Mouse (Mus musculus) forebrain, embryonic 10.5 days (tissue): ENCODE results near the gene Dnah6. TPM values are rescaled to one million over a fixed set of nuclear protein-coding genes. Genes with fewer than 3 reads are reported as not detected.

Experiments
- DNase-seq: peaks from one replicate; pipeline ENCODE4 v3.0.0-alpha.2; 2017; ENCODE audit warnings: low spot score; ENCODE audit errors: extremely low spot score
- H3K27ac ChIP-seq: fragments of 300-500 bp; sonication (generic); 2 replicates; pipeline ENCODE4 v1.5.1; 2016; ENCODE audit warnings: mild to moderate bottlenecking
- H3K27me3 ChIP-seq: fragments of 300-500 bp; sonication (generic); 2 replicates; pipeline ENCODE4 v1.6.1; 2016; ENCODE audit warnings: mild to moderate bottlenecking; ENCODE audit not compliant: poor library complexity, severe bottlenecking
- H3K36me3 ChIP-seq: fragments of 300-500 bp; sonication (generic); replicated peaks from 2 replicates; pipeline ENCODE4 v1.6.1; 2016; ENCODE audit warnings: mild to moderate bottlenecking, moderate library complexity
- H3K4me1 ChIP-seq: fragments of 300-500 bp; sonication (generic); 2 replicates; pipeline ENCODE4 v1.6.1; 2016
- H3K4me3 ChIP-seq: fragments of 300-500 bp; sonication (generic); 2 replicates; pipeline ENCODE4 v1.5.1; 2016; ENCODE audit warnings: mild to moderate bottlenecking, moderate library complexity
- H3K9me3 ChIP-seq: fragments of 300-500 bp; sonication (generic); 2 replicates; pipeline ENCODE4 v1.6.1; 2016; ENCODE audit warnings: mild to moderate bottlenecking, moderate library complexity
- WGBS: fragments of 180-500 bp; shearing (Covaris S2); methylation state at CpG from one replicate; pipeline ENCODE4 v1.1.7; 2016; 5-methylcytosine and 5-hydroxymethylcytosine counted together
- polyA plus RNA-seq: library from polyadenylated mRNA; unstranded; fragments of >200 nt; fragmentation: Nextera tagmentation; extraction: Ambion mirVana; gene quantifications from 2 replicates; pipeline ENCODE4 v1.2.1, GENCODE M21; 2016

Dnah6 gene
- polyA plus RNA-seq, 1 experiment from 2014 or later = 0.05 TPM

DNA sequence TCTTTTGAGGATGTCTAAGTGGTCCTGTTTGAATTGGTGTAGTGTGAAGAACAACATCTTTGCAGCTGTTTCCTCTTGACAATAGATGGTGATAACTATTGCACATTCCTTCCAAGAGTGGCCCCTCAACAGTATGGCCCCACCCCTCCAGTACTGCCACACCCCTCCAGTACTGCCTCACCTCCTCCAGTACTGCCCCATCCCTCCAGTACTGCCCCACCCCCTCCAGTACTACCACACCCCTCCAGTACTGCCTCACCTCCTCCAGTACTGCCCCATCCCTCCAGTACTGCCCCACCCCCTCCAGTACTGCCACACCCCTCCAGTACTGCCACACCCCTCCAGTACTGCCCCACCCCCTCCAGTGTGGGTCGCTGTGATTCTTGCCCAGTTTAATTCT is 219.1 kb downstream of the Dnah6 start:
- Histone ChIP-seq H3K4me1 (no peaks in the 10 kb centered on the region), H3K9me3 (no peaks in the 10 kb centered on the region), H3K27ac (no peak overlapping the region), H3K36me3 (no peaks in the 10 kb centered on the region), H3K27me3 (no peaks in the 10 kb centered on the region), H3K4me3 (no peak overlapping the region)
- DNase-seq = no peak
- WGBS = 62% methylated on average over 1 of the region's 1 CpGs

DNA sequence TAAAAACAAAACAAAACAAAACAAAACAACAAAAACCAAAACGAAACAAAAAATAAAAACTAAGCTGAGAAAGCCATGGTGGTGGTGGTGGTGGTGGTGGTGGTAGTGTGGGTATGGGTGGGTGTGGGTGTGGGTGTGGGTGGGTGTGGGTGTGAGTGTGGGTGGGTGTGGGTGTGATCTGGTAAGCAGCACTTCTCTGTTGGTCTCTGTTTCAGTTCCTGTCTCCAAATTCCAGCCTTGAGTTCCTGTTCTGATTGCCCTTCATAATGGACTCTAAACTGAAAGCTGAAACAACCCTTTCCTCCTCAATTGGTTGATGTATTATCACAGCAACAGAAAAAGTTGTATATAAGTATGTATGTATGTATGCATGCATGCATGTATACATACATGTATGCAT is 222.6 kb downstream of the Dnah6 start:
- H3K4me3 ChIP-seq = no peak overlapping the region
- no peak for DNase-seq
- no peak overlapping the region for H3K27ac ChIP-seq
- no peaks in the 10 kb centered on the region for H3K9me3 ChIP-seq
- H3K4me1 ChIP-seq = no peaks in the 10 kb centered on the region
- H3K27me3 ChIP-seq = no peaks in the 10 kb centered on the region
- WGBS = 88% methylated on average over 1 of the region's 1 CpGs
- no peaks in the 10 kb centered on the region for H3K36me3 ChIP-seq

- no peak overlapping the region for H3K27ac ChIP-seq
- no peaks in the 10 kb centered on the region for H3K27me3 ChIP-seq
- H3K4me1 ChIP-seq = peaks cover 11% of the 10 kb centered on the region
- 88% methylated on average over 5 of the region's 5 CpGs for WGBS
- no peaks in the 10 kb centered on the region for H3K9me3 ChIP-seq
- no peak overlapping the region for H3K4me3 ChIP-seq
- DNase-seq = no peak
- H3K36me3 ChIP-seq = no peaks in the 10 kb centered on the region
Measured at GRCm38 (mm10) chr6:72993688-72994082, 227.8 kb downstream of the Dnah6 start.

DNA sequence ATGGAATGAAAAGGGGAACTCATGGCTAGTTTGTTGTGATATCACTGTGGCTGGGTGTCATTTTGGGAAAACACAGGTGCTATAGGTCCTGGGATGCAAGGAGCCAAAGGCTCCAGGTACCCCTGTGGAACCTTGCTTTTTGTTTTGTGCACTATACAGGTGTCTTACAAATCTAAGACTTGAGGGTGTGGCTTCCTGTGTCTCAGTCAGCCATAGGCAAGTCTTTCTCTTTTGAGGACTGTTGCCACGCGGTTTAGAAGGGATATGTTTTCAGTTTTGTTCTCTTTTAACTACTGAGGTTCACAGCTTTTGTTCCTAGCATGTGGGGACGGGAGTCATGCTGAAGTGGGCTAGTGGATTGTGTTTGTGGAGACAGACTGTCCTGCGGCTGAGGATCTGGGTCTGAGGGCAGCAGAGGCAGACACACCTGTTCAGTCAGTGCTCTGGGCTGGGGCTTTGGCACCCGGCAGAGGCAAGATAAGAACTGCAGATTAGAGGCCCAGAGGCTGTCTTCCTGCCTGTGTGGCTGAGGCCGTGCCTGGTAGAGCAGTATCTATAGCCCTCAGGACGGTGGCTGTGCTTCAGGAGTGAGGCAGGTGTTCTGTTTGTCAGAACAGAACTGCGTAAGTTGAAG is 228.3 kb downstream of the Dnah6 start:
- DNase-seq = no peak
- Histone ChIP-seq H3K27me3 (no peaks in the 10 kb centered on the region), H3K4me1 (peaks cover 13% of the 10 kb centered on the region), H3K4me3 (no peak overlapping the region), H3K27ac (no peak overlapping the region), H3K9me3 (no peaks in the 10 kb centered on the region), H3K36me3 (no peaks in the 10 kb centered on the region)
- 74% methylated on average over 8 of the region's 8 CpGs for WGBS

DNA sequence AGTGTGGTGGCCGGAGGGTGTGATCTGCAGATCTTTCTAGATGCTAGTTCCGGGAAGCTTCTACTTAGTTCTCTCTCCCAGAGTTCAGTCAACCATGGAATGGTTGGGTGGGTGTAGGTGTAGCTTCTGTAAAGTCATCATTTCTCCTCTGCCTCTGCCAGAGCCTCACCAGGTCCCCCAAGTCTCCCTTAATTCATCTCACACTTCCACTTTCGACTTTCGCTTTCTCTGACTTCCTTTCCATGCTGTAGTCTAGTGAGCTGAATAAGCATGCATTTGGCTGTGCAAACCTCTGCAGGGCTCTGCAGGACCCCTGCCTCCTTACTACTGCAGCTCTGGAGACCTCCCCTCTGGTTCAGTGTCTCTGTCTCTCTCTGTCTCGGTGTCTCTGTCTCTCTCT is 231.2 kb downstream of the Dnah6 start:
- H3K4me3 ChIP-seq = no peak overlapping the region
- no peak overlapping the region for H3K27ac ChIP-seq
- no peak for DNase-seq
- H3K36me3 ChIP-seq = no peaks in the 10 kb centered on the region
- peaks cover 13% of the 10 kb centered on the region for H3K4me1 ChIP-seq
- WGBS = 91% methylated on average over 5 of the region's 5 CpGs
- no peaks in the 10 kb centered on the region for H3K27me3 ChIP-seq
- H3K9me3 ChIP-seq = no peaks in the 10 kb centered on the region

DNA sequence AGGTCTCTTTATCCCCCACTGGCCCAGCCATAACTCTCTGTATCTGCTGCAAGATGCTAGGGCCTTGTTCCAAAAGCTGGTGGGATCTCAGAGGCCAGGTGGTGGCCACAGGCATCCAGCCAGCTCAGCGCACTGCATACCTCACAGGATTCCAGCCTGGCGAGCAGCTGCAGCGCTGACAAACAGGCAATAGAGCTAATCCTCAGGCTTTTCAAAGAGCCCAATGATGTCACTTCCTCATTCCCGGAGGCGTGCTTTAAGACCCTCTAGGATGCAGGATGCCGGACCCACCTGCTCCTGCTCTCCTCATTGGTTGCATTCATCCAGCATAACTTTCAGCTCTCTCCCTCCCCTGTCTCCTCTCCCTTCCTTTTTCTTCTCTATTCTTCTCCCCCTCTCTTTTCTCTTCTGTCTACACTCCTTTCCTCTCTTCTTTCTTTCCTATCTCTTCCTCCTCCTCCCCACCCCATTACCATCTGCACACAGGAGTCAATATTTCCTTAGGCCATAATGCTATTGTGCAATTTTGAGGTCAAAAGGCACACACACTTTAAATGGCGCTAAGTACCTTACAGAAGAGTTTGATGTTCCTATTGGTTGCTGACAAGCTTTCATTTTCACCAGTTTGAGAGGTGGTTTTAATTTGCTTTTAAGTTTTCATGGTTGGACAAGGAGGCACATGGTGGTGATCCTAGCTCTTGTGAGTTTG is 232.3 kb downstream of the Dnah6 start:
- 36% methylated on average over 7 of the region's 7 CpGs for WGBS
- no peaks in the 10 kb centered on the region for H3K36me3 ChIP-seq
- peaks cover 15% of the 10 kb centered on the region for H3K4me1 ChIP-seq
- 0 out of 2 replicates have a peak overlapping the region, but pooled peaks have one; percentile 2 for H3K4me3 ChIP-seq
- H3K9me3 ChIP-seq = no peaks in the 10 kb centered on the region
- H3K27ac ChIP-seq = peak overlapping the region; percentile 56
- no peaks in the 10 kb centered on the region for H3K27me3 ChIP-seq
- peak; percentile 46 for DNase-seq

DNA sequence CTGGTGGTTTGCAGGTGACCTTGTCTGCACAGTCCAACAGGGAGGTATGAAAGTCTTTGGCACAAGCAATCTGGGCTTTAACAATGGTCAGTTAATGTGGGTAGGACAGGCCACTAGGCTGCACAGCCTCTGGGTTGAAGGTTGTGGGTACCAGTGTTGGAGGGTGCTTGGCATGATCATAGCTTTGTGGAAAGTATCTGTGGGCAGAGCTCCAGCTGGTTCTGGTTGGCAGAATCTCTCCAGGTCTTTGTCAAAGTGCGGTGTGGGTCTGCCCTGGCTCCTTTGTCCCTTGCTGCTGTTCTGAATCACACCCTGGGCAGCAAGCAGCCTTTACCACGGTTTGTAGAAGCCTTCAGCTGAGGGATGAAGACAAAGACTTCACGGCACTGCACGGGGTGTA is 238.9 kb downstream of the Dnah6 start:
- peaks cover 13% of the 10 kb centered on the region for H3K4me1 ChIP-seq
- no peak for DNase-seq
- H3K4me3 ChIP-seq = no peak overlapping the region
- H3K9me3 ChIP-seq = no peaks in the 10 kb centered on the region
- H3K27me3 ChIP-seq = no peaks in the 10 kb centered on the region
- no peak overlapping the region for H3K27ac ChIP-seq
- 78% methylated on average over 4 of the region's 4 CpGs for WGBS
- H3K36me3 ChIP-seq = no peaks in the 10 kb centered on the region

GRCm38 (mm10) chr6:72981851-72982250 is 239.6 kb downstream of the Dnah6 start:
- no peaks in the 10 kb centered on the region for H3K9me3 ChIP-seq
- no peak overlapping the region for H3K27ac ChIP-seq
- H3K27me3 ChIP-seq = no peaks in the 10 kb centered on the region
- no peak for DNase-seq
- H3K4me1 ChIP-seq = peaks cover 13% of the 10 kb centered on the region
- 77% methylated on average over 6 of the region's 6 CpGs for WGBS
- H3K36me3 ChIP-seq = no peaks in the 10 kb centered on the region
- no peak overlapping the region for H3K4me3 ChIP-seq

- DNase-seq = no peak
- WGBS = 58% methylated on average over 9 of the region's 9 CpGs
- no peaks in the 10 kb centered on the region for H3K36me3 ChIP-seq
Measured at GRCm38 (mm10) chr6:72981124-72981651, 240.3 kb downstream of the Dnah6 start.

GRCm38 (mm10) chr6:72976866-72977265 is 244.6 kb downstream of the Dnah6 start:
- Histone ChIP-seq H3K9me3 (no peaks in the 10 kb centered on the region), H3K4me1 (peaks cover 7% of the 10 kb centered on the region), H3K27me3 (no peaks in the 10 kb centered on the region), H3K36me3 (no peaks in the 10 kb centered on the region), H3K4me3 (no peak overlapping the region), H3K27ac (no peak overlapping the region)
- WGBS = 83% methylated on average over 2 of the region's 2 CpGs
- DNase-seq = no peak

More at GRCm38 (mm10) chr6:72981124-72981651, 240.3 kb downstream of the Dnah6 start:
- H3K4me3 ChIP-seq = no peak overlapping the region
- H3K9me3 ChIP-seq = no peaks in the 10 kb centered on the region
- H3K4me1 ChIP-seq = peaks cover 13% of the 10 kb centered on the region
- H3K27ac ChIP-seq = no peak overlapping the region
- H3K27me3 ChIP-seq = no peaks in the 10 kb centered on the region

GRCm38 (mm10) chr6:72971074-72971473 is 250.4 kb downstream of the Dnah6 start:
- H3K4me1 ChIP-seq = peaks cover 7% of the 10 kb centered on the region; the same call in 1 of the 2 replicates
- H3K36me3 ChIP-seq = no peaks in the 10 kb centered on the region
- no peaks in the 10 kb centered on the region for H3K9me3 ChIP-seq
- no peak overlapping the region for H3K27ac ChIP-seq
- WGBS = 80% methylated on average over 3 of the region's 3 CpGs
- no peaks in the 10 kb centered on the region for H3K27me3 ChIP-seq
- no peak overlapping the region for H3K4me3 ChIP-seq
- no peak for DNase-seq

GRCm38 (mm10) chr6:72969787-72970186 is 251.7 kb downstream of the Dnah6 start:
- WGBS = 59% methylated on average over 3 of the region's 3 CpGs
- no peak overlapping the region for H3K4me3 ChIP-seq
- no peak overlapping the region for H3K27ac ChIP-seq
- peaks cover 7% of the 10 kb centered on the region; the same call in 1 of the 2 replicates for H3K4me1 ChIP-seq
- no peaks in the 10 kb centered on the region for H3K36me3 ChIP-seq
- no peak for DNase-seq
- no peaks in the 10 kb centered on the region for H3K27me3 ChIP-seq
- H3K9me3 ChIP-seq = no peaks in the 10 kb centered on the region
